Mouse (Mus musculus): ENCODE measurements around the gene Axl.

Gene Axl

DNA sequence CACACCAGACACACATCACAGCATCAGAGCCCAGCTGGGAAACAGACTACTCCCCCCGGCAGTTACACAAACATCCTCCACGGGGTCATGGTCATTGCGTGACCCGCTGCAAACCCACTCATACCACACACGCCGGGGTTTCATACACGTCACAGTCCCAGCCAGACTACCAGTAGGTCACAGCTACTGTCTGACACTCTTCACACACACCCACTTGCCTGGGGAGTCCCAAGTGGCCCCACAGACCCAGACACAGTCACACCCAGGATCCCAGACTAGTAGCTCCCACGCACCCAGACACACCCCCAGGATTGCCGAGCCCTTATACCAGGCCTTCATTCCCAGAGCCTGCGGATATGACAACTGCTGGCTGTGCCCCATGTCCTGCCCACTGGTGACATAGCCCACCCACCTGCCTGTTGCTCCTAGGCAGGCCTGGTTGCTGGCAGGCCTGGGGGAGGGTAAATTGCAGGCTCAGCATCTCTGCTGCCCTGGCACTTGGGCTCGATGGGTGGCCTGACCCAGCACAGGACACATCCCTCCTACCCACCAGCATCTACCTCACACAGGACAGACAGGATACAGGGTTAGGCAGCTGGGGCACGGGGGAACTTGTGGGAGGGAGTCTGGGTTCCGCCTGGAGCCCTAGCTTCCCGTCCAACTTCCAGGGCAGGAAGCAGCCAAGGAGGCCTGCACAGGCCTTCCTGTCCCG, 80.8 kb downstream of the Axl start:
- peak; percentile 75 for DNase-seq
